19 mouse cellular contexts compared by ENCODE assay signal in genomic region chr7:74688116-74688702, GRCm38 (mm10).
DNase-seq lines count a peak whose midpoint lies in the region; ATAC-seq and TF ChIP-seq lines count a peak whose summit lies in the region.
"Had no signal": no experiment of that assay in that cellular context is flagged by ENCODE, and none has a peak within 500 bp of the region (broad histone marks: within the 10 kb centered on the region; RNA-seq: fewer than 3 reads in every experiment).

No protein-coding gene starts in this region.

- no peak for ATAC-seq in midbrain, postnatal 0 days (ENCODE audit: low FRiP score)
- ATAC-seq in midbrain, embryonic 15.5 days (replicated peaks) = no peak
- peak; percentile 84 for ATAC-seq in hindbrain, embryonic 16.5 days
- no peak for ATAC-seq in megakaryocyte-erythroid progenitor cell, adult 5-6 weeks (replicated peaks; ENCODE audit: low FRiP score, low TSS enrichment, poor library complexity, severe bottlenecking)

- H3K4me2 ChIP-seq in midbrain, postnatal 0 days (ENCODE audit: low read depth, low read length, poor library complexity, severe bottlenecking) = no peak overlapping the region
- H3K4me2 ChIP-seq in midbrain, embryonic 15.5 days = no peak overlapping the region
- no peak overlapping the region for H3K4me2 ChIP-seq in hindbrain, embryonic 16.5 days (ENCODE audit: low read length)
- H3K4me2 ChIP-seq: embryonic facial prominence, embryonic 12.5 days; limb, embryonic 15.5 days; liver, embryonic 15.5 days had no signal

- H3K27me3 ChIP-seq in midbrain, postnatal 0 days (ENCODE audit: insufficient read depth, low read length) = no peaks in the 10 kb centered on the region
- H3K27me3 ChIP-seq in midbrain, embryonic 15.5 days (replicated peaks) = no peaks in the 10 kb centered on the region
- no peaks in the 10 kb centered on the region for H3K27me3 ChIP-seq in hindbrain, embryonic 16.5 days (replicated peaks; ENCODE audit: control insufficient read depth, insufficient read depth, low read length)
- no peaks in the 10 kb centered on the region for H3K27me3 ChIP-seq in thymus, adult 2 months (ENCODE audit: control insufficient read depth, insufficient read depth, low read length)
- H3K27me3 ChIP-seq: embryonic facial prominence, embryonic 12.5 days; limb, embryonic 15.5 days; liver, embryonic 15.5 days had no signal

- TF ChIP-seq CTCF in midbrain, postnatal 0 days (IDR thresholded peaks at IDR 0.05) = no peak
- no peak for TF ChIP-seq CTCF in thymus, adult 2 months (IDR thresholded peaks at IDR 0.05; ENCODE audit: borderline replicate concordance, control insufficient read depth, extremely low read depth, insufficient read depth, low read length, poor library complexity)

- no peak overlapping the region for H3K27ac ChIP-seq in midbrain, postnatal 0 days (ENCODE audit: low read depth, low read length)
- H3K27ac ChIP-seq in midbrain, embryonic 15.5 days = no peak overlapping the region
- no peak overlapping the region for H3K27ac ChIP-seq in hindbrain, embryonic 16.5 days (ENCODE audit: low read depth, low read length)
- no peak overlapping the region for H3K27ac ChIP-seq in thymus, adult 2 months (ENCODE audit: control insufficient read depth, insufficient read depth, low read length)
- H3K27ac ChIP-seq: embryonic facial prominence, embryonic 12.5 days; kidney, postnatal 0 days; layer of hippocampus, adult 2 months; limb, embryonic 15.5 days; liver, embryonic 15.5 days; macrophage had no signal

- no peaks in the 10 kb centered on the region for H3K9me3 ChIP-seq in midbrain, postnatal 0 days (ENCODE audit: low read length)
- no peaks in the 10 kb centered on the region for H3K9me3 ChIP-seq in midbrain, embryonic 15.5 days
- H3K9me3 ChIP-seq in hindbrain, embryonic 16.5 days (ENCODE audit: control insufficient read depth, low read length) = no peaks in the 10 kb centered on the region
- H3K9me3 ChIP-seq: embryonic facial prominence, embryonic 12.5 days; limb, embryonic 15.5 days; liver, embryonic 15.5 days had no signal

- no peak overlapping the region for H3K9ac ChIP-seq in midbrain, postnatal 0 days (replicated peaks; ENCODE audit: low read length, poor library complexity, severe bottlenecking)
- no peak overlapping the region for H3K9ac ChIP-seq in midbrain, embryonic 15.5 days
- H3K9ac ChIP-seq in hindbrain, embryonic 16.5 days (ENCODE audit: low read depth, low read length) = no peak overlapping the region
- H3K9ac ChIP-seq: embryonic facial prominence, embryonic 12.5 days; limb, embryonic 15.5 days; liver, embryonic 15.5 days had no signal

- H3K36me3 ChIP-seq in midbrain, postnatal 0 days (ENCODE audit: insufficient read depth, low read length) = no peaks in the 10 kb centered on the region
- H3K36me3 ChIP-seq in midbrain, embryonic 15.5 days (replicated peaks) = no peaks in the 10 kb centered on the region
- no peaks in the 10 kb centered on the region for H3K36me3 ChIP-seq in hindbrain, embryonic 16.5 days (ENCODE audit: control insufficient read depth, insufficient read depth, low read length)
- no peaks in the 10 kb centered on the region for H3K36me3 ChIP-seq in thymus, adult 2 months (ENCODE audit: control insufficient read depth, insufficient read depth, low read length)
- H3K36me3 ChIP-seq: embryonic facial prominence, embryonic 12.5 days; limb, embryonic 15.5 days; liver, embryonic 15.5 days had no signal

- 76% methylated on average over 7 of the region's 7 CpGs for WGBS in midbrain, postnatal 0 days
- WGBS in midbrain, embryonic 15.5 days = 67% methylated on average over 7 of the region's 7 CpGs
- WGBS in hindbrain, embryonic 16.5 days = 51% methylated on average over 7 of the region's 7 CpGs
- WGBS in thymus, adult 2 months = 96% methylated on average over 7 of the region's 7 CpGs

- H3K4me3 ChIP-seq in midbrain, postnatal 0 days (ENCODE audit: low read depth, low read length) = no peak overlapping the region
- no peak overlapping the region for H3K4me3 ChIP-seq in midbrain, embryonic 15.5 days
- no peak overlapping the region for H3K4me3 ChIP-seq in hindbrain, embryonic 16.5 days (ENCODE audit: low read length)
- no peak overlapping the region for H3K4me3 ChIP-seq in thymus, adult 2 months (ENCODE audit: control insufficient read depth, insufficient read depth, low read length)
- H3K4me3 ChIP-seq: embryonic facial prominence, embryonic 12.5 days; layer of hippocampus, adult 2 months; limb, embryonic 15.5 days; liver, embryonic 15.5 days had no signal

- DNase-seq in embryo, embryonic 10 days (ENCODE audit: low spot score) = peak; percentile 12
- no peak for DNase-seq in embryo, embryonic 9.5 days (ENCODE audit: extremely low spot score)
- peak; percentile 66 for DNase-seq in midbrain, postnatal 0 days (ENCODE audit: low spot score)
- DNase-seq in thymus, adult 2 months = no peak
- no peak for DNase-seq in cerebellum, adult 8-10 months
- DNase-seq: adrenal gland, adult 2 months; cerebellum, adult 2 months; gastrocnemius, postnatal 36 days; kidney, adult 11 months; thymus, postnatal 25 days had no signal

- H3K4me1 ChIP-seq in midbrain, postnatal 0 days (ENCODE audit: insufficient read depth, low read length) = no peaks in the 10 kb centered on the region; the same call in 1 of the 2 replicates
- no peaks in the 10 kb centered on the region for H3K4me1 ChIP-seq in midbrain, embryonic 15.5 days
- peaks cover 3% of the 10 kb centered on the region; the same call in 1 of the 2 replicates for H3K4me1 ChIP-seq in hindbrain, embryonic 16.5 days (ENCODE audit: control insufficient read depth, insufficient read depth, low read depth, low read length)
- peaks cover 9% of the 10 kb centered on the region for H3K4me1 ChIP-seq in thymus, adult 2 months (replicated peaks; ENCODE audit: control insufficient read depth, insufficient read depth, low read length)
- H3K4me1 ChIP-seq: embryonic facial prominence, embryonic 12.5 days; limb, embryonic 15.5 days; liver, embryonic 15.5 days had no signal

- TF ChIP-seq POLR2A in thymus, adult 2 months (IDR thresholded peaks at IDR 0.05; ENCODE audit: control insufficient read depth, extremely low read depth, insufficient read depth, low read length, poor library complexity) = no peak

Comparison
In these comparisons a context has a peak if more than half of its experiments do, and no peak if none do; other contexts are left out.
1. DNase-seq: peak in embryo, embryonic 10 days (single experiment) and midbrain, postnatal 0 days (single experiment); none in embryo, embryonic 9.5 days (single experiment), thymus, adult 2 months (single experiment) and cerebellum, adult 8-10 months (single experiment).